Mouse (Mus musculus): ENCODE results near the gene A430078G23Rik. TPM values are rescaled to one million over a fixed set of nuclear protein-coding genes. Genes with fewer than 3 reads are reported as not detected.
A peak's percentile ranks its signal among the peaks of the same experiment; 100 is the strongest.

The A430078G23Rik gene
- polyA plus RNA-seq, 1 experiment from 2014 or later = 0.63 TPM

DNA sequence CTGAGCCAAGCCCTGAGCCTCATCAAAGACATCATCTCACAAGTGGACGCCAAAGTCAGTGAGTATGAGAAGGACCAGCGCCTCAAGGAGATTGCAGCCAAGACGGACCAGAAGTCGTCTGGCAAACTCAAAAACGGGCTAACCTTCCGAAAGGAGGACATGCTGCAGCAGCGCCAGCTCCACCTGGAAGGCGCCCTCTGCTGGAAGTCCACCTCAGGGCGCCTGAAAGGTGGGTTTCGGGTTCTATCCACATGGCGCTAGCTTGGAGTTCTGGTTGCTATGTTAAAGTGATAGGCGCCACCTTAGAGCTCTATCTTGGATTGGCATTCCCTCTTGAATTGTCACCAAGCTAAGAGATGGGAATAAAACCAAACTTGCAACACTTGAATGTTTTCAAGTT lies 86.3 kb downstream of the A430078G23Rik start:
- no peak overlapping the region for H3K4me3 ChIP-seq (ENCODE audit: low read depth, low read length)
- H3K27ac ChIP-seq (replicated peaks) = no peak overlapping the region
- ATAC-seq (ENCODE audit: low FRiP score, low TSS enrichment) (no peak), DNase-seq (ENCODE audit: low spot score) (peak; percentile 35)
- H3K4me2 ChIP-seq (replicated peaks; ENCODE audit: low read depth) = no peak overlapping the region
- no peaks in the 10 kb centered on the region for H3K9me3 ChIP-seq (ENCODE audit: control insufficient read depth, low read length)
- H3K36me3 ChIP-seq (ENCODE audit: control insufficient read depth, insufficient read depth, low read length) = peaks cover 20% of the 10 kb centered on the region; the same call in 1 of the 2 replicates
- TF ChIP-seq EP300 (optimal IDR thresholded peaks at IDR 0.05) (no peak), CTCF (IDR thresholded peaks at IDR 0.05; ENCODE audit: low read depth) (peak; percentile 65)
- WGBS = 73% methylated on average over 12 of the region's 12 CpGs
- no peaks in the 10 kb centered on the region for H3K4me1 ChIP-seq (replicated peaks; ENCODE audit: control insufficient read depth, insufficient read depth)
- H3K27me3 ChIP-seq (ENCODE audit: control insufficient read depth, insufficient read depth, low read length) = no peaks in the 10 kb centered on the region
- no peak overlapping the region for H3K9ac ChIP-seq (ENCODE audit: low read length)

Other genes starting within 250 kb of the A430078G23Rik start
- 20.9 and 24.2 TPM in 2 replicates for gene Insr, start 73.8 kb upstream of the A430078G23Rik start, polyA plus RNA-seq (2015; fragmentation: Nextera tagmentation; extraction: Ambion mirVana)
- gene Arhgef18, start 39.6 kb downstream of the A430078G23Rik start, polyA plus RNA-seq (2015; fragmentation: Nextera tagmentation; extraction: Ambion mirVana) = 5.5 TPM in 2 replicates
- gene Pex11g, start 114.3 kb downstream of the A430078G23Rik start, polyA plus RNA-seq (2015; fragmentation: Nextera tagmentation; extraction: Ambion mirVana) = 11.6 and 15.4 TPM in 2 replicates
- gene Tex45, start 117.4 kb downstream of the A430078G23Rik start, polyA plus RNA-seq (2015; fragmentation: Nextera tagmentation; extraction: Ambion mirVana) = 0.46 and 1.1 TPM in 2 replicates
- gene Zfp358, start 139.7 kb downstream of the A430078G23Rik start, polyA plus RNA-seq (2015; fragmentation: Nextera tagmentation; extraction: Ambion mirVana) = 19.1 and 21.3 TPM in 2 replicates
- 24.7 and 28.4 TPM in 2 replicates for gene Mcoln1, start 147.0 kb downstream of the A430078G23Rik start, polyA plus RNA-seq (2015; fragmentation: Nextera tagmentation; extraction: Ambion mirVana)
- 15.4 and 16.0 TPM in 2 replicates for gene Pnpla6, start 162.0 kb downstream of the A430078G23Rik start, polyA plus RNA-seq (2015; fragmentation: Nextera tagmentation; extraction: Ambion mirVana)
- gene C330021F23Rik, start 214.6 kb downstream of the A430078G23Rik start, polyA plus RNA-seq (2015; fragmentation: Nextera tagmentation; extraction: Ambion mirVana) = 0.18 and 0.38 TPM in 2 replicates
- gene Camsap3, start 233.9 kb downstream of the A430078G23Rik start, polyA plus RNA-seq (2015; fragmentation: Nextera tagmentation; extraction: Ambion mirVana) = 14.2 and 20.1 TPM in 2 replicates

Measured in stomach, postnatal 0 days (tissue).